Mouse (Mus musculus): ENCODE measurements at regions not wholly inside any gene's neighbourhood (a gene's known extent, or its start where the extent isn't known, plus 50 kb on each side); places are given as distances from the start of the nearest gene placed in this dataset.
A peak's percentile ranks its signal among the peaks of the same experiment; 100 is the strongest.

DNA sequence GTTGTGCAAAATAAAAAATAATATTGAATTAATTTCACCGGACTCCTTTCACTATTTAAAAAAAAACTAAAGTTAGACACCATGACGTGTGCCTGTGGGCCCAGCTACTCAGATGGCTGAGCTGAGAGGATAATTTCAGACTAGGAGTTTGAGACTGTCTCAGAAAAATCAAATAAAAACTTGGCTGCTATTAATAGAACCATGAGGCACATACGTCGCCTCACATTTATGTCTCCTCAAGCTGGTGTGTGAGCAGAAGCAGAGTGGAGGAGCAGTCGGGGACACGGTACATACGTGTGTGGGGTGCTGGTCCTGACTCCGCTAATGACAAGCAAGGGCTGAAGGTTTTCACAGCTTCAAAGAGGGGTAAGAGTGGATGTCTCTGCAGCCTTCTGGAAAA is 52.8 kb upstream of the Dmrtb1 start:
- no peak for DNase-seq (ENCODE audit: low spot score in 2 of 2)

DNA sequence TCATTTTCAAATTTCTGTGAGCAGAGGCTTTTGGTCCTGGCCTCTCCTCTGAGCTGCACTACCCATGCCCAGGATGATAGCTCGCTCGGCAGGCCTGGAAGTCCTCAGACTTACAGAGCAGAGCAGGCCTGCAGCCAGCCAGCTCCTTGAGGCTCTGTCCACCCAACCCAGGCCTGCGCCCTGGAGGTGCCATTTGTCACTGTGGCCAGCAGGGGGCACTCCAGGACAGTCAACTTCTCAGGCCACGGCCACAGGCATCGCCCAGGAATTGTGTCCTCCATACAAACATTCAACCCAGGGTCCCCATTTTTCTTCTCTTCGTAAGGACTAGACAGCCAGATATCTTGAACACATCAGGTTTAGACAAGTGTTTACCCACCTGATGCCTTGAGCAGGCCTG is 53.9 kb upstream of the Dmrtb1 start:
- peak; percentile 54 to 61 for DNase-seq (ENCODE audit: low spot score in 2 of 2)

DNA sequence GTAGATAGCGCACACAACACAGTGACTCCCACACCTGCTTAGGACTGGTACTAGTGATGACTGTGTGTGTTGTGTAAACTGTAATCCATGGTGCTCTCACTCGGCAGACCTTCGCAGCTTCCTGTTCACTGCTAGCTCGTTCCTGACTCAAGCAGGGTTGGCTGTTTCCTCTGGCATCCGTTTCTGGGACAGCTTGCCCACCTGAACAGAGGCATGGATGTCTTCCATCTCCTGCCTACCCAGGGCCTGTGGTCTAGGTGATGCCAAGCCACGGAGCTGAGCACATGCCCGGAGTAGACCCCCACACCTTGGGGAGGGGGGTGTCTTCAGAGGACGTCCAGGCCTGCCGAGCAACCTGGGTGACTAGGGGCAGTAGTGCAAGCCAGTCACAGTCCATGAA is 54.7 kb upstream of the Dmrtb1 start:
- DNase-seq (ENCODE audit: low spot score in 2 of 2), result no peak

GRCm38 (mm10) chr4:107739789-107740405 is 55.9 kb upstream of the Dmrtb1 start:
- no peak for DNase-seq (ENCODE audit: low spot score in 2 of 2)

GRCm38 (mm10) chr4:107743646-107744045 is 58.4 kb upstream of the Lrp8 start:
- no peak for DNase-seq (ENCODE audit: low spot score in 2 of 2)

GRCm38 (mm10) chr4:107746366-107746765 is 55.7 kb upstream of the Lrp8 start:
- DNase-seq (ENCODE audit: low spot score in 2 of 2), result no peak

- DNase-seq (ENCODE audit: low spot score in 2 of 2), result no peak
Observed at GRCm38 (mm10) chr4:107746923-107747431, 55.1 kb upstream of the Lrp8 start.

- DNase-seq (ENCODE audit: low spot score in 2 of 2), result no peak
Observed at GRCm38 (mm10) chr4:107747454-107747853, 54.6 kb upstream of the Lrp8 start.

DNA sequence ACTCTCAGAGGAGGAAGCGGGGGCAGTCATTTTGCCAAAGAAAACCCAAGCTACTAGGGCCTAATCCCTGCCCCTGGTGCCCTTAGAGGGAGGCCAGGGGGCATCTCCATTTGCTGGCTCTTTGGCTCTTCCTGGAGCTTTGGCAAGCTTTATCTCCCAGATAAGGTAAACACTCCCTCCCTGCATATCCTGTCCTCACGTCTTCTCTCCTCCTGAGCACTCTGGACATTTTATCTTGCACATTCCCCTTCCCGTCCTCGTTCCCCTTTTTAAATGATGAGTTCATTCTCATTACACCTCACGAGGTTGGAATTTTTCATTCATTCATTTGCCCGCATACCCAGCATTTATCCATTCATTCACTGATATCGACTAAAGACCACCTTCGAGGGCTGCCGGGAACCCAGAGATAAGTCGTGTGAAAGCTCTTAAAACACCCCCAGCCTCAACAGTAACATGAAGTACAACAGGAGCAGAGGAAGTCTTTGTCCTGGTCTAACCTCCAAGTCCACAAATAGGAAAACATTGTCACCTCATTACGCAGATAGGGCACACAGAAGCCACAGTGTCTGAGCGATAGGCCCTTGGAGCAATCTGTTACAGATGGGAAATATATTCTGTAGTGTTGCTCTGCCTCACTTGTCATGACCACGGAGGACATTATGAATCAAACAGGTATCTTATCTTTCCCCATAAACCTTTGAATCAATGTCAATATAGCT is 54.0 kb upstream of the Lrp8 start:
- no peak for DNase-seq (ENCODE audit: low spot score in 2 of 2)

- DNase-seq (ENCODE audit: low spot score in 2 of 2), result no peak
Observed at GRCm38 (mm10) chr4:107749045-107749444, 53.0 kb upstream of the Lrp8 start.

DNA sequence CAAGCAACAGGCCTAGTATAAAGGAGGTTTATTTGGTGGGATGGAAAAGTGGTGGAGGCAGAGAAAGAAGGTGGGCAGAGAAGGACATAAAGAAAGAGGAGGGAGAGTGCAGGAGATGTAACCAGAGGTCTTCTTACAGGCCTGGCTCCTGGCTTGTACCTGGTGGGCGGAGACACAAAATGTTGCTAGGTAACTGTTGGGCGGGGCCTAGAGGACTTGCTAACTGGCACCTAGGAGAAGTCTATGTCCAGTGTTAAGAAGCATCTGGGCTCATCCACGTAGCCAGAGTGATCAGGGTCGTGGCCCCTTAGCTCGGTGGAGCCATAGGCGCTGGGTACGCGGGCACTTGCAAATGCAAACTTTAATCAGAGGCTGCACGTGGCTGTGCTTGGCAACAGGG is 52.0 kb upstream of the Lrp8 start:
- DNase-seq (ENCODE audit: low spot score in 2 of 2), result no peak

Measured in gastrocnemius, adult 8-10 months (tissue).